Mouse (Mus musculus): ENCODE measurements around the gene Ywhaq.

- no peak for TF ChIP-seq ZC3H11A (IDR thresholded peaks at IDR 0.05; ENCODE audit: low read depth, low read length)
- TF ChIP-seq PAX5 (IDR thresholded peaks at IDR 0.05; ENCODE audit: low read length) = no peak
- TF ChIP-seq CTCF (conservative IDR thresholded peaks at IDR 0.05 in 1 of 2, IDR thresholded peaks at IDR 0.05 in 1 of 2; ENCODE audit: low read depth in 2 of 2, low read length in 2 of 2) = no peak
- TF ChIP-seq MAZ (IDR thresholded peaks at IDR 0.05; ENCODE audit: low read depth, low read length) = no peak
- TF ChIP-seq POLR2A (IDR thresholded peaks at IDR 0.05; ENCODE audit: low read depth, low read length) = no peak
- no peak for TF ChIP-seq E2F4 (IDR thresholded peaks at IDR 0.05; ENCODE audit: insufficient replicate concordance, low read depth, low read length)
- no peak for TF ChIP-seq RAD21 (IDR thresholded peaks at IDR 0.05; ENCODE audit: low read depth, low read length)
Measured at GRCm38 (mm10) chr12:21456021-21456420, 38.6 kb upstream of the Ywhaq start.
